Mouse (Mus musculus): ENCODE data around the gene Cebpz. TPM values are rescaled to one million over a fixed set of nuclear protein-coding genes. Genes with fewer than 3 reads are reported as not detected.

The Cebpz gene
- polyA plus RNA-seq (2014; fragmentation: Nextera tagmentation; extraction: Ambion mirVana) = 56.8 and 57.6 TPM in 2 replicates

- peak; percentile 99 for DNase-seq (ENCODE audit: low spot score)
- Histone ChIP-seq H3K9me3 (ENCODE audit: control insufficient read depth, low read length) (no peaks in the 10 kb centered on the region), H3K4me3 (ENCODE audit: low read depth, low read length) (peak within 1 kb of the TSS; percentile 80), H3K4me2 (ENCODE audit: low read depth) (peak within 1 kb of the TSS; percentile 62), H3K27ac (ENCODE audit: low read depth, low read length) (no peak within 1 kb of the TSS), H3K4me1 (ENCODE audit: control insufficient read depth, insufficient read depth, low read length) (peaks cover 4% of the 10 kb centered on the region; the same call in 1 of the 2 replicates), H3K27me3 (ENCODE audit: control insufficient read depth, insufficient read depth, low read length) (no peaks in the 10 kb centered on the region), H3K9ac (ENCODE audit: low read length) (peak within 1 kb of the TSS; percentile 72), H3K36me3 (ENCODE audit: control insufficient read depth, insufficient read depth, low read length) (peaks cover 6% of the 10 kb centered on the region; the same call in 1 of the 2 replicates)
- under 1% methylated on average over 45 of the region's 45 CpGs for WGBS
- ATAC-seq (ENCODE audit: insufficient read depth, low FRiP score, low TSS enrichment) = peak; percentile 98
Measured at GRCm38 (mm10) chr17:78936466-78937228, at the start of gene Cebpz, which contains the start of gene Ndufaf7. Cebpz (minus strand) TSS chr17:78937066. Ndufaf7 (plus strand) TSS chr17:78937136.

- WGBS = 88% methylated on average over 3 of the region's 3 CpGs
- DNase-seq (ENCODE audit: low spot score) (no peak), ATAC-seq (ENCODE audit: insufficient read depth, low FRiP score, low TSS enrichment) (no peak)
- no peaks in the 10 kb centered on the region for H3K4me1 ChIP-seq (ENCODE audit: control insufficient read depth, insufficient read depth, low read length)
- no peak overlapping the region for H3K4me3 ChIP-seq (ENCODE audit: low read depth, low read length)
- H3K9ac ChIP-seq (ENCODE audit: low read length) = no peak overlapping the region
- no peaks in the 10 kb centered on the region for H3K9me3 ChIP-seq (ENCODE audit: control insufficient read depth, low read length)
- H3K36me3 ChIP-seq (ENCODE audit: control insufficient read depth, insufficient read depth, low read length) = peaks cover 3% of the 10 kb centered on the region; the same call in 1 of the 2 replicates
- H3K27ac ChIP-seq (ENCODE audit: low read depth, low read length) = no peak overlapping the region
- H3K27me3 ChIP-seq (ENCODE audit: control insufficient read depth, insufficient read depth, low read length) = no peaks in the 10 kb centered on the region
- no peak overlapping the region for H3K4me2 ChIP-seq (ENCODE audit: low read depth)
Measured at GRCm38 (mm10) chr17:78983736-78984135, 46.9 kb upstream of the Cebpz start.

DNA sequence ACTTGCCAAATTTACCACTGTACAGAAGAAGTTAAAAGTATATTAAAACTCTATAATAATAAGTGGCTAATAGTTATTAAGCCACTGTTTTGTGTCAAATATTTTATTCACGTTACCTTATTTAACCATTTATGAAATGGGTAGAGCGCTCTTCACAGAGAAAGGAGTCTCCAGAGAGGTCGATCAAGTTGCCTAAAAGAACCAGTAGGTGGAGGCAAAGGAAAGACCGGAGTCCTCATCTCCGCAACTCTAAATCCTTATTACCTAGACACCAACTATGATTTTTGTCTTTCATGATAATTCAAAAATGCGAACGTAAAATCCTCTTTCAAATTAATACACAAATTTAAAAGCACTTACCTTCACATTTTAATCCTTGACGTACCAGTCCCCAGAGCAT, 46.3 kb upstream of the Cebpz start:
- DNase-seq (ENCODE audit: low spot score) (no peak), ATAC-seq (ENCODE audit: insufficient read depth, low FRiP score, low TSS enrichment) (no peak)
- Histone ChIP-seq H3K4me3 (ENCODE audit: low read depth, low read length) (no peak overlapping the region), H3K9me3 (ENCODE audit: control insufficient read depth, low read length) (no peaks in the 10 kb centered on the region), H3K4me2 (ENCODE audit: low read depth) (no peak overlapping the region), H3K36me3 (ENCODE audit: control insufficient read depth, insufficient read depth, low read length) (peaks cover 3% of the 10 kb centered on the region; the same call in 1 of the 2 replicates), H3K9ac (ENCODE audit: low read length) (no peak overlapping the region), H3K27me3 (ENCODE audit: control insufficient read depth, insufficient read depth, low read length) (no peaks in the 10 kb centered on the region), H3K27ac (ENCODE audit: low read depth, low read length) (no peak overlapping the region), H3K4me1 (ENCODE audit: control insufficient read depth, insufficient read depth, low read length) (no peaks in the 10 kb centered on the region)
- 95% methylated on average over 8 of the region's 8 CpGs for WGBS

DNA sequence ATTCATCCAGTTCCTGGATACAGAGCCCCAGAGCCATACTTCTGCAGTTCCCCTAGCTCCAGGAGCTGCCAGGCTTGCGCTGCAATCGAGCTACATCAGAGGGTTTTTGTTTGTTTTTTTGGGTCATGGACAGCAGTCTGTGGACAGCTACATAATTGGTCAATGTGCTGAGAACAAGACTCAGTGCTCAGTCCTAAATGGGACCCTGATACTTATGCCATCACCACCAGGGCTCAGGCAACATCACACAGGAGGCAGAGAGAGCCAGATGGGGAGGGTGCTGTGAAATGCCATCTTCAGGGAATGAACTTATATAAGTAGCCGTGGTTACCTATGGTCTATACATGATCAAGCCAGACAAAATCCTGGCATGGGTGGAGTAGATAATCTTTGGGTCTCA, 31.6 kb upstream of the Cebpz start:
- H3K9ac ChIP-seq (ENCODE audit: low read length) = no peak overlapping the region
- H3K27me3 ChIP-seq (ENCODE audit: control insufficient read depth, insufficient read depth, low read length) = no peaks in the 10 kb centered on the region
- no peak for ATAC-seq (ENCODE audit: insufficient read depth, low FRiP score, low TSS enrichment)
- H3K27ac ChIP-seq (ENCODE audit: low read depth, low read length) = no peak overlapping the region
- H3K4me2 ChIP-seq (ENCODE audit: low read depth) = no peak overlapping the region
- DNase-seq (ENCODE audit: low spot score) = no peak
- no peaks in the 10 kb centered on the region for H3K4me1 ChIP-seq (ENCODE audit: control insufficient read depth, insufficient read depth, low read length)
- WGBS = 83% methylated on average over 3 of the region's 3 CpGs
- no peaks in the 10 kb centered on the region for H3K9me3 ChIP-seq (ENCODE audit: control insufficient read depth, low read length)
- no peak overlapping the region for H3K4me3 ChIP-seq (ENCODE audit: low read depth, low read length)
- no peaks in the 10 kb centered on the region for H3K36me3 ChIP-seq (ENCODE audit: control insufficient read depth, insufficient read depth, low read length)

DNA sequence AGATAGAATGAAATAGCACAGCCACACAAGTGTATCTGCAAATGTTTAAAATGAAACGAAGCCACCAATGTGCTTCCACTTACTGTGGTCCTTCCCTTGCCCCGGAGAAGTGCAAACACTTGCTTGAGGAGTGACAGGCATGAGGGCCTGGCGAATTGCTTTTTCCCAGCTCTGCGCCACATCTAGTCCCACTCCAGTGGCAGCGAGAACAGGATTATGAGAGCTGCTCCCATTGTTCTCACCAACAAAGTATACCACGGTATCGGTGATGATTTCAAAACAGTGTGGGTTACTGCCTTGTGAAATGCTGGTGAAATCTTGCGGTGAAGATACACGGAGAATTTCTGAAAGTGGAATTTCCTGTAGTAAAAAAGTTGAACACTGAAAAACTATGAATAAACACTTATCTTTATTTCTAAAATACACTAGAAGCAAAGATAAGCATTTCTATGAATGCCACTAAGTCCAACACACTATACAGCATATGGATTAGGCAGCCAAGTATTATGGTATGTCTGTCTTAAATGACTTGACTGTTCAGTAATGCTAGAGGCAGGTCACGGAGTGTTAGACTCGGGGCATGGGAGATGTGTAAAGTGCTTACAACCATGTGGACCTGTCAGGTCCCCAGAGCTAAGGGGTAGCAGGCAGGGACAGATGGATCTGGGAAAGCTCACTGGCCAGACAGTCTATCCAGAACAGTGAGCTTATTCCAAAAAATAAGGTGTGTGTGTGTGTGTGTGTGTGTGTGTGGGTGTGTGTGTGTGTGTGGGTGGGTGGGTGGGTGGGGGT, 29.4 kb upstream of the Cebpz start:
- WGBS = 91% methylated on average over 11 of the region's 11 CpGs
- Histone ChIP-seq H3K4me3 (ENCODE audit: low read depth, low read length) (no peak overlapping the region), H3K4me1 (ENCODE audit: control insufficient read depth, insufficient read depth, low read length) (no peaks in the 10 kb centered on the region), H3K27me3 (ENCODE audit: control insufficient read depth, insufficient read depth, low read length) (no peaks in the 10 kb centered on the region), H3K4me2 (ENCODE audit: low read depth) (no peak overlapping the region), H3K9ac (ENCODE audit: low read length) (no peak overlapping the region), H3K27ac (ENCODE audit: low read depth, low read length) (no peak overlapping the region), H3K9me3 (ENCODE audit: control insufficient read depth, low read length) (no peaks in the 10 kb centered on the region), H3K36me3 (ENCODE audit: control insufficient read depth, insufficient read depth, low read length) (no peaks in the 10 kb centered on the region)
- DNase-seq (ENCODE audit: low spot score) = no peak
- no peak for ATAC-seq (ENCODE audit: insufficient read depth, low FRiP score, low TSS enrichment)

DNA sequence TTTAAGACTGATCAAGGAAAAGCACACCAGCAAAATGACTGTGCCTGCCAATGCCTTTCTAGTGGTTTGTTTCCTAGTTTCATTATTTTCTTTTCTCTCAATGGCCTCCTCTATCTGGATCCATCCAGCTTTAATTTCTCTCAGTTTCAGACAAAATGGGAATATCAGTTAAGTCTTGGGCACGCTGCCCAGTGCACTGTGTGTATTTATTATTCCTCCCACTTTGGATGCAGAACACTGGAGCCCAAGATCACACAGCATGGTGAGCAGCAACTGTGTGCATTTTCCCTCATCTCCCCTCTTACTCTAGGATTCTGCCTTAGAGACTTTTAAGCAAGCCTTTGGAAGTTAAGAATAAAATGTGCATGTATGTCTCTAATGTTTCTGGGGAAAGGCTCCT, 27.5 kb upstream of the Cebpz start:
- no peaks in the 10 kb centered on the region for H3K9me3 ChIP-seq (ENCODE audit: control insufficient read depth, low read length)
- H3K4me2 ChIP-seq (ENCODE audit: low read depth) = no peak overlapping the region
- 90% methylated on average over 1 of the region's 1 CpGs for WGBS
- H3K27ac ChIP-seq (ENCODE audit: low read depth, low read length) = no peak overlapping the region
- ATAC-seq (ENCODE audit: insufficient read depth, low FRiP score, low TSS enrichment) (no peak), DNase-seq (ENCODE audit: low spot score) (no peak)
- H3K36me3 ChIP-seq (ENCODE audit: control insufficient read depth, insufficient read depth, low read length) = 0 out of 2 replicates have a peak, but pooled peaks cover 2% of the 10 kb centered on the region
- H3K27me3 ChIP-seq (ENCODE audit: control insufficient read depth, insufficient read depth, low read length) = no peaks in the 10 kb centered on the region
- H3K9ac ChIP-seq (ENCODE audit: low read length) = no peak overlapping the region
- no peak overlapping the region for H3K4me3 ChIP-seq (ENCODE audit: low read depth, low read length)
- H3K4me1 ChIP-seq (ENCODE audit: control insufficient read depth, insufficient read depth, low read length) = no peaks in the 10 kb centered on the region

DNA sequence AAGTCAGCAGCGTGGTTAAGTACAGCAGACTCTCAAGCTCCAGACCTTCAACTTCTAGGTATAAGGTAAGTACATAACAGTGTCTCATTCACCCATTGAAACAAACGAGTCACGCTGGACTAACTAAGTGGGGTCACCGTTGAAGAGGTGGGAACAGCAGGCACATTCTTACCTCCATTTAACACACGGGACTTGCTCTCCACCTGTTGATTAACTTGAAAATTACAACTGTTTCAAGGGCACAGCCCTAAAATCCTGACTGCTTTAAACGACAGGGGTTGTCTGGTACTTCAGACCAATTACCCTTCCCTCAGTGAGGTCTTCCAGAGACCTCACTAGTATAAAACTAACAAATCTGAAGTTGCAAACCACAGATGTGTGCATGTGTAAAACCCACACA, 22.6 kb upstream of the Cebpz start:
- H3K27me3 ChIP-seq (ENCODE audit: control insufficient read depth, insufficient read depth, low read length) = no peaks in the 10 kb centered on the region
- H3K9me3 ChIP-seq (ENCODE audit: control insufficient read depth, low read length) = no peaks in the 10 kb centered on the region
- H3K27ac ChIP-seq (ENCODE audit: low read depth, low read length) = no peak overlapping the region
- no peak overlapping the region for H3K4me3 ChIP-seq (ENCODE audit: low read depth, low read length)
- no peak overlapping the region for H3K4me2 ChIP-seq (ENCODE audit: low read depth)
- 84% methylated on average over 6 of the region's 6 CpGs for WGBS
- DNase-seq (ENCODE audit: low spot score) (no peak), ATAC-seq (ENCODE audit: insufficient read depth, low FRiP score, low TSS enrichment) (no peak)
- H3K9ac ChIP-seq (ENCODE audit: low read length) = no peak overlapping the region
- H3K4me1 ChIP-seq (ENCODE audit: control insufficient read depth, insufficient read depth, low read length) = no peaks in the 10 kb centered on the region
- H3K36me3 ChIP-seq (ENCODE audit: control insufficient read depth, insufficient read depth, low read length) = peaks cover 4% of the 10 kb centered on the region; the same call in 1 of the 2 replicates

GRCm38 (mm10) chr17:78953240-78953639, 16.4 kb upstream of the Cebpz start:
- Histone ChIP-seq H3K27ac (ENCODE audit: low read depth, low read length) (no peak overlapping the region), H3K4me2 (ENCODE audit: low read depth) (no peak overlapping the region), H3K4me1 (ENCODE audit: control insufficient read depth, insufficient read depth, low read length) (no peaks in the 10 kb centered on the region), H3K4me3 (ENCODE audit: low read depth, low read length) (no peak overlapping the region), H3K9me3 (ENCODE audit: control insufficient read depth, low read length) (no peaks in the 10 kb centered on the region), H3K27me3 (ENCODE audit: control insufficient read depth, insufficient read depth, low read length) (no peaks in the 10 kb centered on the region), H3K9ac (ENCODE audit: low read length) (no peak overlapping the region), H3K36me3 (ENCODE audit: control insufficient read depth, insufficient read depth, low read length) (peaks cover 8% of the 10 kb centered on the region)
- 91% methylated on average over 8 of the region's 8 CpGs for WGBS
- no peak for DNase-seq (ENCODE audit: low spot score)
- no peak for ATAC-seq (ENCODE audit: insufficient read depth, low FRiP score, low TSS enrichment)
